Mouse (Mus musculus) CH12.LX (cell line): ENCODE results near the gene D17H6S53E. TPM values are rescaled to one million over a fixed set of nuclear protein-coding genes. Genes with fewer than 3 reads are reported as not detected.

Experiments
- DNase-seq: peaks from one replicate; pipeline ENCODE4 v3.0.0-alpha.2; 2013; ENCODE audit errors: extremely low read depth
- H3K27ac ChIP-seq: 2 replicates; pipeline ENCODE4 v1.5.1; 2012; ENCODE audit warnings: low read depth, mild to moderate bottlenecking, control low read depth, moderate library complexity; ENCODE audit not compliant: insufficient read depth
- H3K27me3 ChIP-seq: replicated peaks from 2 replicates; pipeline ENCODE3; 2012; ENCODE audit warnings: inconsistent platforms
- H3K36me3 ChIP-seq, 2 experiments: replicated peaks in 1 of 2; 2 replicates each; pipeline versions ENCODE3 to v1.6.1; 2012; ENCODE audit warnings: inconsistent platforms in 1 of 2, low read length in 1 of 2, mild to moderate bottlenecking in 1 of 2, mixed read lengths in 1 of 2, moderate library complexity in 1 of 2; ENCODE audit not compliant: control insufficient read depth in 1 of 2, insufficient read depth in 1 of 2
- H3K4me1 ChIP-seq, 2 experiments: 2 replicates each; pipeline ENCODE4 v1.6.1; 2012; ENCODE audit warnings: inconsistent platforms in 1 of 2, moderate library complexity in 1 of 2; ENCODE audit not compliant: insufficient read depth in 2 of 2, control insufficient read depth in 1 of 2
- H3K4me2 ChIP-seq: 2 replicates; pipeline ENCODE4 v1.6.1; 2012; ENCODE audit warnings: low read depth, mild to moderate bottlenecking, control low read depth; ENCODE audit not compliant: poor library complexity, insufficient read depth, severe bottlenecking
- H3K4me3 ChIP-seq, 3 experiments: fragments of 150-350 bp in 1 of 3; sonication (generic) in 1 of 3; replicated peaks in 1 of 3; 2 replicates each; pipeline versions ENCODE3 to v1.5.1; 2011 to 2012; ENCODE audit warnings: low read depth in 2 of 3, low read length in 2 of 3, mild to moderate bottlenecking in 2 of 3, moderate library complexity in 2 of 3, control low read depth in 1 of 3, improper control_type of control experiment in 1 of 3, inconsistent platforms in 1 of 3, mixed read lengths in 1 of 3; ENCODE audit not compliant: poor library complexity in 1 of 3
- H3K79me2 ChIP-seq: replicated peaks from 2 replicates; pipeline ENCODE4 v1.6.1; 2012; ENCODE audit warnings: mild to moderate bottlenecking, moderate library complexity; ENCODE audit not compliant: control insufficient read depth, poor library complexity, insufficient read depth, severe bottlenecking; ENCODE audit errors: extremely low read depth
- H3K9ac ChIP-seq: 2 replicates; pipeline ENCODE4 v1.6.1; 2012; ENCODE audit warnings: low read depth, mild to moderate bottlenecking, control low read depth, moderate library complexity; ENCODE audit not compliant: insufficient read depth
- H3K9me3 ChIP-seq: replicated peaks from 2 replicates; pipeline ENCODE3; 2012; ENCODE audit warnings: low read length, inconsistent platforms, mixed read lengths
- BHLHE40 ChIP-seq: IDR thresholded peaks from 2 replicates; pipeline ENCODE4 v1.6.1; 2011; ENCODE audit warnings: mild to moderate bottlenecking, low read depth, low read length, improper control_type of control experiment
- CHD2 ChIP-seq: IDR thresholded peaks from 2 replicates; pipeline ENCODE4 v1.6.1; 2011; ENCODE audit warnings: low read length, improper control_type of control experiment
- CTCF ChIP-seq, 2 experiments: IDR thresholded peaks in 1 of 2; conservative IDR thresholded peaks in 1 of 2; 2 replicates each; pipeline ENCODE4 v1.5.1; 2011 to 2012; ENCODE audit warnings: low read depth in 2 of 2, low read length in 2 of 2, improper control_type of control experiment in 1 of 2, inconsistent platforms in 1 of 2, mild to moderate bottlenecking in 1 of 2, moderate library complexity in 1 of 2
- E2F4 ChIP-seq: IDR thresholded peaks from 2 replicates; pipeline ENCODE4 v1.6.1; 2011; ENCODE audit warnings: low read depth, low read length, improper control_type of control experiment; ENCODE audit not compliant: insufficient replicate concordance
- ELF1 ChIP-seq: IDR thresholded peaks from 2 replicates; pipeline ENCODE4 v1.6.1; 2014; ENCODE audit warnings: low read depth, mild to moderate bottlenecking, inconsistent platforms, low read length, improper control_type of control experiment
- EP300 ChIP-seq: IDR thresholded peaks from 2 replicates; pipeline ENCODE4 v1.6.1; 2011; ENCODE audit warnings: low read length, improper control_type of control experiment
- ETS1 ChIP-seq: conservative IDR thresholded peaks from 2 replicates; pipeline ENCODE4 v1.6.1; 2012; ENCODE audit warnings: low read depth, mild to moderate bottlenecking, inconsistent platforms, low read length, improper control_type of control experiment, moderate library complexity
- HCFC1 ChIP-seq: IDR thresholded peaks from 2 replicates; pipeline ENCODE4 v1.6.1; 2012; ENCODE audit warnings: low read depth, mild to moderate bottlenecking, inconsistent platforms, low read length, improper control_type of control experiment
- IRF4 ChIP-seq: IDR thresholded peaks from 2 replicates; pipeline ENCODE4 v1.6.1; 2014; ENCODE audit warnings: low read depth, mild to moderate bottlenecking, inconsistent platforms, low read length, improper control_type of control experiment
- JUND ChIP-seq: conservative IDR thresholded peaks from 2 replicates; pipeline ENCODE4 v1.6.1; 2011; ENCODE audit warnings: low read depth, low read length, improper control_type of control experiment
- MAX ChIP-seq: IDR thresholded peaks from 2 replicates; pipeline ENCODE4 v1.6.1; 2011; ENCODE audit warnings: low read length, improper control_type of control experiment
- MAZ ChIP-seq: IDR thresholded peaks from 2 replicates; pipeline ENCODE4 v1.6.1; 2012; ENCODE audit warnings: low read depth, mild to moderate bottlenecking, inconsistent platforms, low read length, improper control_type of control experiment, moderate library complexity
- MXI1 ChIP-seq: IDR thresholded peaks from 2 replicates; pipeline ENCODE4 v1.6.1; 2011; ENCODE audit warnings: mild to moderate bottlenecking, low read depth, low read length, improper control_type of control experiment
- MYC ChIP-seq: IDR thresholded peaks from 2 replicates; pipeline ENCODE4 v1.6.1; 2011; ENCODE audit warnings: low read depth, mild to moderate bottlenecking, improper control_type of control experiment, low read length
- NELFE ChIP-seq: IDR thresholded peaks from 2 replicates; pipeline ENCODE4 v1.6.1; 2011; ENCODE audit warnings: low read depth, low read length, improper control_type of control experiment
- NRF1 ChIP-seq: IDR thresholded peaks from 2 replicates; pipeline ENCODE4 v1.6.1; 2014; ENCODE audit warnings: low read depth, mild to moderate bottlenecking, inconsistent platforms, low read length, improper control_type of control experiment, moderate library complexity
- PAX5 ChIP-seq: IDR thresholded peaks from 2 replicates; pipeline ENCODE4 v1.6.1; 2012; ENCODE audit warnings: low read length, inconsistent platforms, mixed read lengths
- POLR2A ChIP-seq: IDR thresholded peaks from 2 replicates; pipeline ENCODE4 v1.6.1; 2011; ENCODE audit warnings: low read depth, mild to moderate bottlenecking, improper control_type of control experiment, low read length
- POLR2AphosphoS2 ChIP-seq: IDR thresholded peaks from 2 replicates; pipeline ENCODE4 v1.6.1; 2011; ENCODE audit warnings: low read depth, low read length, improper control_type of control experiment
- RCOR1 ChIP-seq: conservative IDR thresholded peaks from 2 replicates; pipeline ENCODE4 v1.6.1; 2012; ENCODE audit warnings: low read depth, mild to moderate bottlenecking, inconsistent platforms, low read length, improper control_type of control experiment
- SMC3 ChIP-seq: IDR thresholded peaks from 2 replicates; pipeline ENCODE4 v1.6.1; 2011; ENCODE audit warnings: low read depth, low read length, improper control_type of control experiment
- TBP ChIP-seq: conservative IDR thresholded peaks from 2 replicates; pipeline ENCODE4 v1.6.1; 2011; ENCODE audit warnings: low read depth, low read length, improper control_type of control experiment
- TCF12 ChIP-seq: IDR thresholded peaks from 2 replicates; pipeline ENCODE4 v1.6.1; 2014; ENCODE audit warnings: low read depth, mild to moderate bottlenecking, inconsistent platforms, low read length, improper control_type of control experiment
- UBTF ChIP-seq: IDR thresholded peaks from 2 replicates; pipeline ENCODE4 v1.6.1; 2012; ENCODE audit warnings: low read depth, mild to moderate bottlenecking, inconsistent platforms, low read length, improper control_type of control experiment, moderate library complexity
- USF1 ChIP-seq: IDR thresholded peaks from 2 replicates; pipeline ENCODE4 v1.6.1; 2014; ENCODE audit warnings: low read depth, mild to moderate bottlenecking, inconsistent platforms, low read length, improper control_type of control experiment
- USF2 ChIP-seq: conservative IDR thresholded peaks from 2 replicates; pipeline ENCODE4 v1.6.1; 2011; ENCODE audit warnings: low read depth, low read length, improper control_type of control experiment
- ZC3H11A ChIP-seq: IDR thresholded peaks from 2 replicates; pipeline ENCODE4 v1.6.1; 2012; ENCODE audit warnings: low read depth, mild to moderate bottlenecking, inconsistent platforms, low read length, improper control_type of control experiment
- ZNF384 ChIP-seq: IDR thresholded peaks from 2 replicates; pipeline ENCODE4 v1.6.1; 2012; ENCODE audit warnings: low read depth, low read length, improper control_type of control experiment, inconsistent platforms
- dilution Hi-C: fragments of 300-500 bp; cut with MboI; formaldehyde crosslinking; loops from 2 replicates; pipeline ENCODE4 v1.14.3; 2020; ENCODE audit warnings: low sequenced_read_pairs; ENCODE audit not compliant: extremely low pct_unique_long_range_greater_than_20kb, extremely low pct_ligation_motif_present
- in situ Hi-C: fragments of 300-500 bp; cut with MboI; formaldehyde crosslinking; loops from 3 replicates; pipeline ENCODE4 v1.14.3; 2019; ENCODE audit warnings: low sequenced_read_pairs, low pct_ligation_motif_present, low pct_unique_long_range_greater_than_20kb, mixed read lengths
- polyA plus RNA-seq: library from polyadenylated mRNA; unstranded; fragments of >175 nt; gene quantifications from 2 replicates; pipeline ENCODE4 v1.2.1, GENCODE M21; 2012; ENCODE audit warnings: low read depth; ENCODE audit not compliant: insufficient read length
- total RNA-seq, 2 experiments: library from RNA; depleted of rRNA; stranded (reverse); fragments of 300-350 nt in 1 of 2; fragments of >200 nt in 1 of 2; gene quantifications; 2 replicates each; pipeline ENCODE4 v1.2.3; 2012 to 2014

D17H6S53E gene
- total and polyA plus RNA-seq, 3 experiments: 8.7 to 15.6 (median 11.9) TPM

DNA sequence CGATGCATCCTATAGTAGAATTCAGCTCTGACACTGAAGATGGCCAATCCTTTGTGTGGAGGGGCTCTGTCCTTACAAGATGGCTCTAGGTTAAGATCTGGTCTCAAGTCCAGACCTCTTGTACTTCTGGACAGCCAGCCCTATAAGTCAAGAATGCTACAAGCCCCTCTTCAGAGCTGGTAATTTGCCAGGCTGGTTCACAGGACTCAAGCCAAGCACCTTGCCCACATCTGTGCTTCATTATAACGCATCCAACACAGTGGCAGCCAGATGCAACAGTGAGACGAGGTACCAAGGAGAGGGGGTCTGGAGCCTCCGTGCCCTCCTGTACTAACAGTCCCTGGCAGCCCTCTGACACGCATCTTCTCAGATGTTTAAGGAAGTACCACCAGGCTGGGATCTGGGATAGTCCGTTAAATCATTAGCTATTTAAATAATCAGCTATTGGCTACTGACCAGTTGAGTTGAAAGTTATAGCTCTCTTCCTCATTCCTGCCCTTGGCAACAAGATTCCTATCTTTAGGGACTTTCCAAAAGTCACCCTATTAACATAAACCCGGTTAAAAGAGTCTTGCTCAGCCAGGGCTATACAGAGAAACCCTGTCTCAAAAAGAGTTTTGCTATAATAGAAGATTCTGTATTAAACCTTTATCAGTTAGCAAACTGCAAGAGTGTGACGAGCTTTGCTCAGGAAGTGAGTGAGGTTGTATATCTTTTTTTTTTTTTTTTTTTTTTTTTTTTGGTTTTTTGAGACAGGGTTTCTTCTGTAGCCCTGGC lies 48.2 kb downstream of the D17H6S53E start:
- peak overlapping the region in 1 of 3 experiments; percentile 21 for H3K4me3 ChIP-seq
- H3K79me2 ChIP-seq: no peaks in the 10 kb centered on the region
- peak overlapping the region; percentile 98 for H3K27ac ChIP-seq
- H3K4me2 ChIP-seq: peak overlapping the region; percentile 53
- H3K27me3 ChIP-seq: no peaks in the 10 kb centered on the region
- no peaks in the 10 kb centered on the region for H3K36me3 ChIP-seq
- H3K9me3 ChIP-seq: no peaks in the 10 kb centered on the region
- 0 out of 2 replicates have a peak, but pooled peaks have one; percentile 27 for TF ChIP-seq MYC
- TF ChIP-seq POLR2AphosphoS2: no peak
- TF ChIP-seq ETS1: peak; percentile 41; the same call in 1 of the 2 replicates
- peak; percentile 59; the same call in 1 of the 2 replicates for TF ChIP-seq ELF1
- peak; percentile 41; the same call in 1 of the 2 replicates for TF ChIP-seq IRF4
- TF ChIP-seq RCOR1: no peak
- TF ChIP-seq MAZ: no peak
- TF ChIP-seq SMC3: no peak
- TF ChIP-seq CTCF (conservative IDR thresholded peaks at IDR 0.05 in 1 of 2, IDR thresholded peaks at IDR 0.05 in 1 of 2; ENCODE audit: low read depth in 2 of 2, low read length in 2 of 2): no peak
- no peak for TF ChIP-seq UBTF
- TF ChIP-seq PAX5: no peak
- TF ChIP-seq E2F4: no peak
- TF ChIP-seq NELFE: no peak
- TF ChIP-seq EP300: peak; percentile 53; the same call in 1 of the 2 replicates
- TF ChIP-seq ZNF384: peak; percentile 83
- TF ChIP-seq BHLHE40: peak; percentile 20; the same call in 1 of the 2 replicates
- TF ChIP-seq TCF12: peak; percentile 14; the same call in 1 of the 2 replicates
- dilution Hi-C loops (no loop called here), in situ Hi-C loops (loop anchor here (5.0 kb wide), 1 partner anchor 58 kb away; the partner anchor contains the start of gene Atp6v1g2)
- peaks cover 17 to 53% of the 10 kb centered on the region in 2 experiments for H3K4me1 ChIP-seq
- DNase-seq: peak; percentile 61
- H3K9ac ChIP-seq: peak overlapping the region; percentile 46

DNA sequence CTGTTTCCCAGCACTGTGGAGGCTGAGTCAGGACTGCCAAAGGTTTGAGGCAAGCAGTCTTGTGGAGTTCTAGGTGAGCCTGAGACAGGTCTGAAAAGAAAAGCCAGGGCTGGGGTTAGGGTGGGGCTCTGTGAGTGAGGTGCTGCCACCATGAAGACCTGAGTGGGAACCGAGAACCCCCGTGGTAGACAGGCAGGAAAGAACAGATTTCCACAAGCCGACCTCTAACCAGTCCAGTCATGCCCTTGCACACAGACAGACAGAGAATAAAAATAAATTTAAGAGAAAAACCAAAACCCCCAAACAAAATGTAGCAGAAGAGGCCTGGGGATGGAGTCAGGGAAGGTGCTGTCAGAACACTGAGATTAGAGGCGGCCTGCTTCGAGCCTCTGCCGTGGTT lies 49.2 kb downstream of the D17H6S53E start:
- dilution Hi-C loops: no loop called here
- in situ Hi-C loops: no loop called here
- Histone ChIP-seq H3K9me3 (no peaks in the 10 kb centered on the region), H3K27ac (peak overlapping the region; percentile 96), H3K36me3 (no peaks in the 10 kb centered on the region), H3K4me3 (no peak overlapping the region), H3K4me2 (peak overlapping the region; percentile 3; the same call in 1 of the 2 replicates), H3K79me2 (no peaks in the 10 kb centered on the region), H3K27me3 (no peaks in the 10 kb centered on the region), H3K9ac (peak overlapping the region; percentile 21; the same call in 1 of the 2 replicates), H3K4me1 (peaks cover 17 to 53% of the 10 kb centered on the region in 2 experiments)
- no peak for DNase-seq
- TF ChIP-seq USF2: no peak
- TF ChIP-seq UBTF: no peak
- no peak for TF ChIP-seq CHD2
- peak; percentile 61; the same call in 1 of the 2 replicates for TF ChIP-seq IRF4
- no peak for TF ChIP-seq ELF1
- peak; percentile 30; the same call in 1 of the 2 replicates for TF ChIP-seq TCF12
- no peak for TF ChIP-seq ZNF384
- TF ChIP-seq PAX5: no peak
- no peak for TF ChIP-seq NELFE
- TF ChIP-seq MYC: no peak
- no peak for TF ChIP-seq TBP
- TF ChIP-seq ETS1: no peak
- TF ChIP-seq JUND: no peak
- TF ChIP-seq USF1: no peak
- TF ChIP-seq MAX: no peak
- no peak for TF ChIP-seq SMC3
- no peak for TF ChIP-seq NRF1
- TF ChIP-seq POLR2AphosphoS2: no peak
- no peak for TF ChIP-seq HCFC1
- peak; percentile 45; the same call in 1 of the 2 replicates for TF ChIP-seq MAZ
- TF ChIP-seq MXI1: no peak; the same call in 1 of the 2 replicates
- TF ChIP-seq RCOR1: no peak
- TF ChIP-seq EP300: no peak
- peak; percentile 18; the same call in 1 of the 2 replicates for TF ChIP-seq POLR2A
- TF ChIP-seq ZC3H11A: no peak
- peak; percentile 7; the same call in 1 of the 2 replicates for TF ChIP-seq BHLHE40
